Mouse (Mus musculus): ENCODE results near the gene Wbp2nl.

Wbp2nl gene

GRCm38 (mm10) chr15:82298764-82299561 lies at the start of gene Wbp2nl:
TSS of gene Wbp2nl (plus strand) at chr15:82298954.
- DNase-seq (ENCODE audit: low spot score): peak; percentile 89

- DNase-seq (ENCODE audit: low spot score): no peak
Observed at GRCm38 (mm10) chr15:82251579-82251978, 47.2 kb upstream of the Wbp2nl start.

- DNase-seq (ENCODE audit: low spot score): no peak
Observed at GRCm38 (mm10) chr15:82252097-82252496, 46.7 kb upstream of the Wbp2nl start, which contains the start of gene 1500009C09Rik. TSS of gene 1500009C09Rik (plus strand) at chr15:82252397.

- no peak for DNase-seq (ENCODE audit: low spot score)
Observed at GRCm38 (mm10) chr15:82255248-82255647, 43.5 kb upstream of the Wbp2nl start.

GRCm38 (mm10) chr15:82255944-82256383 lies 42.8 kb upstream of the Wbp2nl start:
- DNase-seq (ENCODE audit: low spot score): no peak

- DNase-seq (ENCODE audit: low spot score): peak; percentile 80
Observed at GRCm38 (mm10) chr15:82259510-82259909, 39.2 kb upstream of the Wbp2nl start.

- peak; percentile 41 for DNase-seq (ENCODE audit: low spot score)
Observed at GRCm38 (mm10) chr15:82266356-82266755, 32.4 kb upstream of the Wbp2nl start.

GRCm38 (mm10) chr15:82268185-82268584 lies 30.6 kb upstream of the Wbp2nl start:
- DNase-seq (ENCODE audit: low spot score): no peak

GRCm38 (mm10) chr15:82268783-82269182 lies 30.0 kb upstream of the Wbp2nl start:
- no peak for DNase-seq (ENCODE audit: low spot score)

GRCm38 (mm10) chr15:82271201-82271600 lies 27.6 kb upstream of the Wbp2nl start:
- peak; percentile 39 for DNase-seq (ENCODE audit: low spot score)

GRCm38 (mm10) chr15:82272295-82272694 lies 26.5 kb upstream of the Wbp2nl start:
- DNase-seq (ENCODE audit: low spot score): no peak

GRCm38 (mm10) chr15:82274593-82274926 lies 24.2 kb upstream of the Wbp2nl start, which contains the start of gene Sept3:
TSS of gene Sept3 (plus strand) at chr15:82274893.
- DNase-seq (ENCODE audit: low spot score): no peak

GRCm38 (mm10) chr15:82274927-82275901 lies 23.5 kb upstream of the Wbp2nl start:
- no peak for DNase-seq (ENCODE audit: low spot score)

GRCm38 (mm10) chr15:82277591-82277990 lies 21.2 kb upstream of the Wbp2nl start:
- no peak for DNase-seq (ENCODE audit: low spot score)

GRCm38 (mm10) chr15:82280638-82281037 lies 18.1 kb upstream of the Wbp2nl start:
- no peak for DNase-seq (ENCODE audit: low spot score)

GRCm38 (mm10) chr15:82286157-82286556 lies 12.6 kb upstream of the Wbp2nl start:
- no peak for DNase-seq (ENCODE audit: low spot score)

GRCm38 (mm10) chr15:82290252-82290651 lies 8.5 kb upstream of the Wbp2nl start:
- DNase-seq (ENCODE audit: low spot score): no peak

GRCm38 (mm10) chr15:82292851-82293250 lies 5.9 kb upstream of the Wbp2nl start:
- DNase-seq (ENCODE audit: low spot score): no peak

GRCm38 (mm10) chr15:82293271-82293711 lies 5.5 kb upstream of the Wbp2nl start:
- no peak for DNase-seq (ENCODE audit: low spot score)

- no peak for DNase-seq (ENCODE audit: low spot score)
Observed at GRCm38 (mm10) chr15:82294059-82294458, 4.7 kb upstream of the Wbp2nl start.

- DNase-seq (ENCODE audit: low spot score): no peak
Observed at GRCm38 (mm10) chr15:82307107-82307506, 8.4 kb downstream of the Wbp2nl start.

- no peak for DNase-seq (ENCODE audit: low spot score)
Observed at GRCm38 (mm10) chr15:82308416-82308815, 9.7 kb downstream of the Wbp2nl start.

- no peak for DNase-seq (ENCODE audit: low spot score)
Observed at GRCm38 (mm10) chr15:82317839-82318238, 19.1 kb downstream of the Wbp2nl start.
